Mouse (Mus musculus): ENCODE measurements at regions not wholly inside any gene's neighbourhood (a gene's known extent, or its start where the extent isn't known, plus 50 kb on each side); places are given as distances from the start of the nearest gene placed in this dataset.

GRCm38 (mm10) chr1:94791052-94791451, 522.4 kb upstream of the Fam174a start:
- TF ChIP-seq CTCF (IDR thresholded peaks at IDR 0.05; ENCODE audit: low read depth) (no peak), EP300 (IDR thresholded peaks at IDR 0.05; ENCODE audit: low read depth) (peak; percentile 83)
